Mouse (Mus musculus) c-Kit-positive CD71-negative TER-119-negative erythroid progenitor cells, embryonic 14.5 days (primary cell): ENCODE data around the gene Cdiptos.

Experiments used
- DNase-seq: peaks from one replicate; pipeline ENCODE4 v3.0.0-alpha.2; 2013; ENCODE audit warnings: low read depth

Gene Cdiptos

GRCm38 (mm10) chr7:126923999-126924398, 51.9 kb downstream of the Cdiptos start:
- no peak for DNase-seq

GRCm38 (mm10) chr7:126922624-126923060, 53.3 kb downstream of the Cdiptos start, which contains the start of gene Tmem219:
Gene Tmem219, minus strand, starts transcription at chr7:126922917.
- DNase-seq: no peak
